Mouse (Mus musculus) hindbrain, embryonic 15.5 days (tissue): ENCODE measurements around the gene Slc16a4. TPM values are rescaled to one million over a fixed set of nuclear protein-coding genes. Genes with fewer than 3 reads are reported as not detected.
"Not testable (repeated sequence)": the region's sequence is repeated elsewhere in the genome, so short reads cannot be mapped to it uniquely, and the experiment has no call there.

Experiments
- ATAC-seq: fragments of 200-750 bp; cut with Nextera tagmentation; 2 replicates; pipeline ENCODE4 v1.8.0; 2017; ENCODE audit warnings: low read depth, moderate number of reproducible peaks, moderate TSS enrichment; ENCODE audit not compliant: low FRiP score
- H3K27ac ChIP-seq: fragments of 300-500 bp; sonication (generic); replicated peaks from 2 replicates; pipeline ENCODE4 v1.5.1; 2015; ENCODE audit warnings: mild to moderate bottlenecking, inconsistent platforms
- H3K27me3 ChIP-seq: fragments of 300-500 bp; sonication (generic); 2 replicates; pipeline ENCODE4 v1.6.1; 2015; ENCODE audit warnings: control low read depth, inconsistent platforms
- H3K36me3 ChIP-seq: fragments of 300-500 bp; sonication (generic); 2 replicates; pipeline ENCODE4 v1.6.1; 2015; ENCODE audit warnings: control low read depth, inconsistent platforms
- H3K4me1 ChIP-seq: fragments of 300-500 bp; sonication (generic); replicated peaks from 2 replicates; pipeline ENCODE4 v1.6.1; 2015; ENCODE audit warnings: control low read depth, inconsistent platforms
- H3K4me2 ChIP-seq: fragments of 300-500 bp; sonication (generic); 2 replicates; pipeline ENCODE4 v1.6.1; 2015; ENCODE audit warnings: moderate library complexity, mild to moderate bottlenecking, inconsistent platforms
- H3K4me3 ChIP-seq: fragments of 300-500 bp; sonication (generic); 2 replicates; pipeline ENCODE4 v1.5.1; 2015; ENCODE audit warnings: mild to moderate bottlenecking, inconsistent platforms
- H3K9ac ChIP-seq: fragments of 300-500 bp; sonication (generic); 2 replicates; pipeline ENCODE4 v1.6.1; 2015; ENCODE audit warnings: inconsistent platforms
- H3K9me3 ChIP-seq: fragments of 300-500 bp; sonication (generic); 2 replicates; pipeline ENCODE4 v1.6.1; 2016; ENCODE audit warnings: control low read depth, inconsistent platforms
- WGBS: fragments of 180-500 bp; shearing (Covaris S2); methylation state at CpG from one replicate; pipeline ENCODE4 v1.1.7; 2015; 5-methylcytosine and 5-hydroxymethylcytosine counted together
- polyA plus RNA-seq: library from polyadenylated mRNA; unstranded; fragments of >200 nt; fragmentation: Nextera tagmentation; extraction: Ambion mirVana; gene quantifications from 2 replicates; pipeline ENCODE4 v1.2.1, GENCODE M21; 2015

The Slc16a4 gene
- polyA plus RNA-seq, 1 experiment from 2014 or later, result 2.6 TPM

DNA sequence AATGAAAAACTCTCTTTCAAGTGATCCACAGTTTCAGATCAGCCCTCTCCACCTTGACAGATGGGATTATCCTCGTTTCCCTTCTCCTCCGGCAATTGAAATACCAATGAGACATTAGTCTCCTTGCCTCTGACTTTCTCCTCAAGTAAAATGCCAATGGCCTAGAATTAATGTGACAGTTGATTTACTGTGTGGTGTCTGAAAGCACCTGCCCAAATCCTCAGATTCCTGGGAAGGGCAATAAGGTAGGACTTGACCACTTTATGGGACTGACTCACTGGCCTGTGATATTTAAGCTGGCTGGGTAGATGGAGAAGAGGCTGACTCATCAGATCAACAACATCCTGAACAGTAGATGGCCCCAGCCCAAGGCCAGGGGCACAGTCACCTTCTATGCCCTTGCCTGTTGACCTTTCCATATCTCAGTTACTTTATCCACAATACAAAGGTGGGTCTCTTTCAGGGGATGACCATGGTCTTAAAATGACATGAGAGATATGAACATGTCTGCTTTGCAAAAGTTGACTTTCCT, 24.1 kb upstream of the Slc16a4 start:
- Histone ChIP-seq H3K4me1 (peaks cover 1% of the 10 kb centered on the region), H3K9ac (no peak overlapping the region), H3K4me3 (no peak overlapping the region), H3K27me3 (no peaks in the 10 kb centered on the region), H3K4me2 (no peak overlapping the region), H3K27ac (no peak overlapping the region), H3K9me3 (no peaks in the 10 kb centered on the region), H3K36me3 (no peaks in the 10 kb centered on the region)
- ATAC-seq, result no peak
- 70% methylated on average over 2 of the region's 2 CpGs for WGBS

DNA sequence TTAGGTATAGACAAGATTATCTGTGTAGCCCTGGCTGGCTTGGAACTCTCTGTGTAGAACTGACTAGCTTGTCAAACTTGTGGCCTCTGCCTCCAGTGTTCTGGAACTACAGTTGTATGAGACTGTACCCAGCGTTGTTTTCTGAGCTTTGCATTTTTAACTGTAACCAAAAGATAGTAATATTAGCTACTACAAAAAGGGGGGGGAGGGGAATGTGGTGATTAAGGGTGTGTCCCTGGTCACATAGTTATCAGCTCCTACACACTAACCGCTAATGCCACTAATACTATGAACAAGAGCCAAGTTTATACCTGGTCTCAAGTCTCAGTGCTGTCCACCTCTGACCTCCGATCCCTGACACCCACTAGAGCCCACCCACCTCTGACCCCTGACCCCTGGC, 18.6 kb upstream of the Slc16a4 start:
- Histone ChIP-seq H3K9ac (no peak overlapping the region), H3K9me3 (no peaks in the 10 kb centered on the region), H3K4me2 (no peak overlapping the region), H3K4me3 (no peak overlapping the region), H3K27ac (no peak overlapping the region), H3K4me1 (no peaks in the 10 kb centered on the region), H3K36me3 (no peaks in the 10 kb centered on the region), H3K27me3 (no peaks in the 10 kb centered on the region)
- no peak for ATAC-seq
- 92% methylated on average over 3 of the region's 3 CpGs for WGBS

DNA sequence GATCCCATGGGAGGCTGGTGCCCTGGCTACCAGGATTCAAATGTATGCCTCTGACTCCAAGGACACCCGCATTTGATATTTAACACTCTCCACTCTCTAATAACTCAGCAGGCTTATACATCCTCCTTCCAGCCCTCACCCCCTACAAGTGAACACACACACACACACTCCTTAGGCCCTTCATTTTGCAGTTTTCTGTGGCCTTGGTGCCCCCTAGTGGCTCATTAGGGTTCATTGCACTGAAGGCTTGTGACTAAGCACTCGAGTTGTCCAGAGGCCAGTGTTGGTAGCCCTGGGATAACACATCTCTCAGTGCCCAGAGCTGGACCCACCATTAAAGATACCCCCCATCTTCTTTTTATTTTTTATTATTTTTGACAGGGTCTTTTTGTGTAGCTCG, 17.2 kb upstream of the Slc16a4 start:
- H3K9me3 ChIP-seq, result no peaks in the 10 kb centered on the region
- H3K4me3 ChIP-seq, result no peak overlapping the region
- peak; percentile 83 for ATAC-seq
- H3K27ac ChIP-seq, result no peak overlapping the region
- no peaks in the 10 kb centered on the region for H3K27me3 ChIP-seq
- H3K4me1 ChIP-seq, result peaks cover 5% of the 10 kb centered on the region
- 14% methylated on average over 3 of the region's 3 CpGs for WGBS
- H3K9ac ChIP-seq, result no peak overlapping the region
- no peak overlapping the region for H3K4me2 ChIP-seq
- no peaks in the 10 kb centered on the region for H3K36me3 ChIP-seq

DNA sequence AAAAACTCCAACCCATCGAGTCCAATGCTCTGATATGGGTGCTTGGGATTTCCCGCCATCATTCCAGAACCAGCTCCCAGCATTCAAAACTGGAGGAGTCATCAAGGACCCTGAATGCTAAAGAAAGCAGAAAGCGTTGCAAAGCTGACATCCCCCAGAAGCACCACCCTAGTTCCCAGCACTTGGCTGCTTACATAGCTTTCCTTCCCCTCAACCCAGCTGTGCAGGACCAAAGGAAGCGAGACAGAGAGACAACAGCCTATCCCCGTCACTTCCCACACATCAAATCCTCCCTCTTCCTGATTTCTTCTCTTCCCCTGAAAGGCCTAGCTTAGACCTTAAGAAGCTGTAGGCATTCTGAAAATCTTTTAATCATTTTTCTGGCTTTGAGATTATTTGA, 15.7 kb upstream of the Slc16a4 start:
- no peak overlapping the region for H3K4me2 ChIP-seq
- no peaks in the 10 kb centered on the region for H3K27me3 ChIP-seq
- no peak for ATAC-seq
- no peak overlapping the region for H3K27ac ChIP-seq
- no peaks in the 10 kb centered on the region for H3K9me3 ChIP-seq
- WGBS, result 64% methylated on average over 5 of the region's 5 CpGs
- peaks cover 15% of the 10 kb centered on the region for H3K4me1 ChIP-seq
- no peak overlapping the region for H3K9ac ChIP-seq
- H3K4me3 ChIP-seq, result no peak overlapping the region
- no peaks in the 10 kb centered on the region for H3K36me3 ChIP-seq

DNA sequence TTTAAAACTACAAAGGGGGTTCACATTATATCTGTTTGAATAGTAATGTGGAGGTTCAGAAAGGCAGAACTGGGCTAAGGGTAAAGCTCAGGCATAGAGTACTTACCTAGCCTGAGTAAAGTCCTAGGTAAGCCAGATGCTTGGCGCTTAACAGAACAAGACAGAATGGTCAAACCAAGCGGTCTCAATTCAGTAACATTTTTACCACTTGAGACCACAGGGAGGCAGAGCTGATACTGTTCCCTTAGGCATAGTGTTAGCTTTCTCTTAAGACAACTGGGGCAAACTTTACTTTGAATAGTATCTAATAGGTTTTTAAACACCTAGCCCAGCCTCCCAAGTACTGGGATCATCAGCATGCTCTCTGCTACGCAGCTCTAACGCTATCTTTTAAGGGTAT, 15.0 kb upstream of the Slc16a4 start:
- H3K4me2 ChIP-seq, result no peak overlapping the region
- 65% methylated on average over 4 of the region's 4 CpGs for WGBS
- H3K27me3 ChIP-seq, result no peaks in the 10 kb centered on the region
- ATAC-seq, result no peak
- no peaks in the 10 kb centered on the region for H3K9me3 ChIP-seq
- no peak overlapping the region for H3K4me3 ChIP-seq
- no peaks in the 10 kb centered on the region for H3K36me3 ChIP-seq
- peaks cover 16% of the 10 kb centered on the region for H3K4me1 ChIP-seq
- H3K9ac ChIP-seq, result no peak overlapping the region
- H3K27ac ChIP-seq, result no peak overlapping the region

DNA sequence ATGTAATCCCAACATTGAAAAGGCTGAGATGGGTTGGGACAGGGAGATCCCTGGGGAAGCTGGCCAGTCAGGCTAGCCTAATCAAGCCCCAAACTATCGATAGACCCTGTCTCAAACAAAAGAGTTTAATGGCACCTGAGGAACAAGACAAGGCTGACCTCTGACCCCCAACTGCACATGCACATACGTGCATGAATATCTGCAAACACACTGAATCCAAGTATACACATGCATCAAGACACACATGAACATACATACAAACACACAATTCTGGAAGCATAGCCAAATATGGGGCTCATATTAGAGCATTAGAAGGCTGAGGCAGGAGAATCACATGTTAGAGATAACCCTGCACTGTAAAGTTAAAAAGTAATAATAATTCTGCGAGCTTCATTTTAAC, 14.4 kb upstream of the Slc16a4 start:
- Histone ChIP-seq H3K36me3 (no peaks in the 10 kb centered on the region), H3K9me3 (no peaks in the 10 kb centered on the region), H3K27me3 (no peaks in the 10 kb centered on the region), H3K4me1 (peaks cover 16% of the 10 kb centered on the region), H3K27ac (no peak overlapping the region), H3K4me3 (no peak overlapping the region), H3K9ac (no peak overlapping the region), H3K4me2 (no peak overlapping the region)
- 86% methylated on average over 3 of the region's 3 CpGs for WGBS
- ATAC-seq, result no peak

DNA sequence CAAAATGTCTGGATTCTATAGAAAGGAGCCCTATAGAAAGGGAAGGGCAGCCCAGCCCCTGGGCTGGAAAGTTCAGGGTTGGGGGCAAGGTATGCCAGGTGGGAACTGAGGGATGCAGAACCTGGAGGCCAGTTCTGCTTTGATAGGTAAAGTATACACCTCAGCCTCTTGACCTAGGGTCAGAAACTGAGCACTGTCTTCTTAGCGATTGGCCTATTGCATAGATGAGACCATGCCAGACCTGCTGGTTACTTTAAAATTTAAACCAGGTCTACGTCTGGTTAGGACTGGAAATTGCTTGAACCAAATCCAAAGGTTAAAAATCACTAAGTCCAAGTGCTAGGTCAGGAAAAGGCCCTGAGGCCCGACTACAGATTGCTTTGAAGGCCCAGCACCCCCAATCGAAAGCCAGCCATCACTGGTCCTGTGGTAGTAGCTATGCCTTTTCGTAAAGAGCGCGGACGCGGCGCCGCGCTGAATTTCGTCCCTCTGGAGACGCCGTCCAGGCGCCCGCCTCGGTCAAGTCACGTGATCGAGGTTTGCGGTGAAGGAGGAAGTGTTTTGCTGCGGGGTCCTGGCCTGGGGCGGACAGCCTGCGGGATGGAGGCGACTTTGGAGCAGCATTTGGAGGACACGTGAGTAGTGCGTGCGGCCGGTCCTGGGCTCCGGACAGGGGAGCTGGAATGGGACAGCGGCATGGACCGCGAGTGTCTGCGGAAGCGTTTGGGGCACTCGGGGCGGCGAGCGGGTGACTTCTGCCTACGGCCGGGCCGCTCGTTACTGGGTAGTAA, 12.4 kb upstream of the Slc16a4 start, which contains the start of gene Lamtor5:
Gene Lamtor5, plus strand, starts transcription at position 380 of the 791 bp plus-strand sequence.
- no peaks in the 10 kb centered on the region for H3K9me3 ChIP-seq
- peak; percentile 91 for ATAC-seq
- 3% methylated on average over 43 of the region's 43 CpGs for WGBS
- H3K36me3 ChIP-seq, result peaks cover 12% of the 10 kb centered on the region; the same call in 1 of the 2 replicates
- peak within 1 kb of the TSS; percentile 60 for H3K4me3 ChIP-seq
- H3K27me3 ChIP-seq, result no peaks in the 10 kb centered on the region
- H3K27ac ChIP-seq, result no peak within 1 kb of the TSS
- H3K9ac ChIP-seq, result peak within 1 kb of the TSS; percentile 49
- H3K4me2 ChIP-seq, result peak within 1 kb of the TSS; percentile 66
- H3K4me1 ChIP-seq, result peaks cover 16% of the 10 kb centered on the region

DNA sequence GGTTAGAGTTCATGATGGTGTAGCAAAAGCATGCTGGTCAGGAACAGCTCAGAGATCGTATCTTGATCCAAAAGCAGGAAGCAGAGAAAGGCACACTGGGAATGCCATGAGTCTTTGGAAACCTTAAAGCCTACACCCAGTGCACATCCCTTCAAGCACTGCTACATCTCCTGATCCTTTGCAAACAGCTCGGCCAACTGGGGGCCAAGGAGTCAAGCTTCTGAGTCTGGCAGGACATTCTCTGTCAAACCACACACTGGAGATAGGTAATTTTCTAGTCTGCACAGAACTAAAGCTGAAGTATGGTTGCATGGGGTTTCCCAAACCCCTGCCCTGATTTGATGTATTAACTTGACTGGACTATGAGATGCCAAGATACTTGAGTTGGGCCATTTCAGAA, 4.9 kb upstream of the Slc16a4 start:
- no peaks in the 10 kb centered on the region for H3K27me3 ChIP-seq
- no peak for ATAC-seq
- H3K9me3 ChIP-seq, result no peaks in the 10 kb centered on the region
- H3K36me3 ChIP-seq, result peaks cover 12% of the 10 kb centered on the region; the same call in 1 of the 2 replicates
- no peak overlapping the region for H3K27ac ChIP-seq
- H3K4me1 ChIP-seq, result no peaks in the 10 kb centered on the region
- WGBS, result 84% methylated on average over 2 of the region's 2 CpGs
- no peak overlapping the region for H3K9ac ChIP-seq
- H3K4me3 ChIP-seq, result no peak overlapping the region
- H3K4me2 ChIP-seq, result no peak overlapping the region

DNA sequence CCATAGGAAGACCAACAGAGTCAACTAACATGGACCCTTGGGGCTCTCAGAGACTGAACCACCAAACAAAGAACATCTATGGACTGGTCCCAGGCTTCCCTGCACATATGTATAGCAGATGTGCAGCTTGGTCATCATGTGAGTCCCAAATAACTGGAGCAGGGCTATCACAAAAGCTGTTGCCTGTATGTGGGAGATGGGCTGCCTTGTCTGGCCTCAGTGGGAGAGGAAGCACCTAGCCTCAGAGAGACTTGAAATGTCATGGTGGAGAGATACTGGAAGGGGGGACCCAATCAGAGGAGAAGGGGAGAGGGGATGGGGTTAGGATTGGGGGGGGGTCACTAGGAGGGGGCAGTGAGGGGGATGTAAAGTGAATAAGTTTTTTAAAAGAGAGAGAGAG, 3.7 kb upstream of the Slc16a4 start:
- Histone ChIP-seq H3K4me3 (no peak overlapping the region), H3K4me2 (no peak overlapping the region), H3K4me1 (no peaks in the 10 kb centered on the region), H3K9me3 (no peaks in the 10 kb centered on the region), H3K9ac (no peak overlapping the region), H3K27ac (no peak overlapping the region), H3K36me3 (peaks cover 9% of the 10 kb centered on the region; the same call in 1 of the 2 replicates), H3K27me3 (no peaks in the 10 kb centered on the region)
- ATAC-seq, result no peak

DNA sequence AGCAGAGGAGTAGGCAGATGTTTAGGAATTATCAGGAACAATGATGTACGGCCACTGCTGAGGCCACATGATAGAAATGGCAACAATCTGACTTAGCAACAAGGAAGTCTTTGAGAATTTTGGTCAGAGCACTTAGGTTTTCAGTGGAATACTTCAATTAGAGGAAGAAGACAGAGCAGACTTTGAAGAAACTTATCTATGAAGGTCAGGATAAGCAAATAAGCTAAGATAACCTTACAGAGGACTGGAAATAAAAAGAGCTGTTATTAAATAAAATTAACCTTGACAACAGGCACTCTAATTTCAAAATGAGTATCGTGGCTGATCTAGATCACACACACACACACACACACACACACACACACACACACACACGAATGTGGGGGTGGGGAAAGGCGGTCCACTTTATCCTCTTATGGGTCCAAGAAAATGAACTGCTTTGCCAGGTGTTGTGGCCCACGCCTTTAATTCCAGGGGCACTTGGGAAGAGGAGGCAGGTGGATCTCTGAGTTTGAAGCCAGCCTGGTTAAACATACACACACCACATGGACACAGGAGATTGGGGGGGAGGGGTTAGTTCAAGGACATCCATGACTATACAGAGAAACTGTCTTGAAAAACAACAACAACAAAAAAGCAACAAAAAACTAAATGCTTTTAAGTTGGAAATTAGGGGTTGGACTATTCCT, 4.8 kb downstream of the Slc16a4 start:
- H3K36me3 ChIP-seq, result no peaks in the 10 kb centered on the region
- H3K4me3 ChIP-seq, result no peak overlapping the region
- no peaks in the 10 kb centered on the region for H3K27me3 ChIP-seq
- no peak overlapping the region for H3K9ac ChIP-seq
- ATAC-seq, result no peak
- H3K27ac ChIP-seq, result no peak overlapping the region
- no peaks in the 10 kb centered on the region for H3K9me3 ChIP-seq
- H3K4me1 ChIP-seq, result no peaks in the 10 kb centered on the region
- H3K4me2 ChIP-seq, result no peak overlapping the region
- whole genome bisulfite sequencing, result 86% methylated on average over 5 of the region's 5 CpGs

DNA sequence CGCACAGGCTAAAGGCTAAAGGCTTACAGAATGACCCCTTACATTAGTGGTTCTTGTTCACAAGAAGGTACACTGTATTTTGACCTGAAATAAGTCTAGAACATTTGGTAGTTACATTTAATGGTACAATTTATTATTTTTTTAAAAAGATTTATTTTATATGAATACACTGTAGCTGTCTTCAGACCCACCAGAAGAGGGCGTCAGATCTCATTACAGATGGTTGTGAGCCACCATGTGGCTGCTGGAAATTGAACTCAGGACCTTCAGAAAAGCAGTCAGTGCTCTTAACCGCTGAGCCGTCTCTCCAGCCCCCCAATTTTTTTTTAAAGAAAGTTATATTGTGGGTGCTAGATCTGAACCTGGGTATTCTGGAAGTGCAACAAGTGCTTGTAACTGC, 5.9 kb downstream of the Slc16a4 start:
- 74% methylated on average over 4 of the region's 4 CpGs for WGBS
- H3K27me3 ChIP-seq, H3K36me3 ChIP-seq, H3K4me2 ChIP-seq, H3K27ac ChIP-seq, ATAC-seq, H3K4me1 ChIP-seq, H3K9me3 ChIP-seq, H3K9ac ChIP-seq, H3K4me3 ChIP-seq: not testable (repeated sequence)

DNA sequence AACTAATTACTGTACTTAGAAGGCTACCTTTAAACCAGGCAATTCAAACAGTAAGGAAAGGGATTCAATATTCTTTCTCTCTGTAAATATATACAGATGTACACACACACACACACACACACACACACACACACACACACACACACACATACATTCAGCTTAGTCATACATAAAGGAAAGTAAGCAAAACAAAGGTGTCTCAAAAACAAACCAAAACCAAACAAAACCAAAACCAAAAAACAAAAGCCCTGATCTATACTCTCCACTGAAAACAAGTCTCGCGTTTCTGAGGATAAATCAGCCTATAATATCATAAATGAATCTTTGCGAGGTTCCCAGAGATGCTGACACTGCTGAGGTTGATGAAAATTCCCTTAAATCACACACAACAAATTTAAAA, 26.3 kb downstream of the Slc16a4 start:
- no peak overlapping the region for H3K4me2 ChIP-seq
- WGBS, result 95% methylated on average over 3 of the region's 3 CpGs
- no peaks in the 10 kb centered on the region for H3K36me3 ChIP-seq
- no peak overlapping the region for H3K4me3 ChIP-seq
- no peak overlapping the region for H3K9ac ChIP-seq
- peaks cover 9% of the 10 kb centered on the region; the same call in 1 of the 2 replicates for H3K4me1 ChIP-seq
- no peak overlapping the region for H3K27ac ChIP-seq
- ATAC-seq, result no peak
- H3K9me3 ChIP-seq, result no peaks in the 10 kb centered on the region
- no peaks in the 10 kb centered on the region for H3K27me3 ChIP-seq
